Comparison of ENCODE assay signal across 12 mouse cellular contexts in the genomic region with DNA sequence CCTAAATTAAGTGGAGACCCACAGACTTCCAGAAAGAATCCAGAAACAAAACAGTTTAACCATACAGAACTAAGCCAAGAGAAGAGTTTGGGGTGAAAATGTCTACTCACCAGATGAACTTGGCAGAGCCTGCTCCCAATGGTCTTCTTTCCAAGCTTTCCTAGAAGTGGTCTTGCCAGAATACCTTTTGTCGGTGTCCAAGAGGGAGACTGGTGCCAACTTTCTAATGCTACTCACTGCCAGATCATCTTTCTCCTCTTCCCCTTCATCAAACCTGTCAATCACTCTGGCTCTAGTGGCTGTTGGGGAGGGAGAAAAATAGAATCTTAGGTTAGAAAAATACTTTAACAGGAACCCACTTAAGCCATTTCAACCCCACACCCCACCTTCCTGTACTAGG. TPM values are rescaled to one million over a fixed set of nuclear protein-coding genes. Genes with fewer than 3 reads are reported as not detected.
DNase-seq lines count a peak whose midpoint lies in the region; ATAC-seq and TF ChIP-seq lines count a peak whose summit lies in the region.
"Had no signal": no experiment of that assay in that cellular context is flagged by ENCODE, and none has a peak within 500 bp of the region (broad histone marks: within the 10 kb centered on the region; RNA-seq: fewer than 3 reads in every experiment).

No protein-coding gene starts in this region.

- H3K4me2 ChIP-seq in hindbrain, embryonic 12.5 days (replicated peaks) = peak overlapping the region; percentile 79
- peak overlapping the region; percentile 98; the same call in 1 of the 2 replicates for H3K4me2 ChIP-seq in liver, embryonic 16.5 days (ENCODE audit: low read depth, low read length)

- no peak overlapping the region for H3K27ac ChIP-seq in heart, embryonic 10.5 days
- no peak overlapping the region for H3K27ac ChIP-seq in hindbrain, embryonic 12.5 days
- no peak overlapping the region for H3K27ac ChIP-seq in liver, embryonic 16.5 days (ENCODE audit: low read length)

- 88% methylated on average over 1 of the region's 1 CpGs for WGBS in heart, embryonic 10.5 days
- 89% methylated on average over 1 of the region's 1 CpGs for WGBS in hindbrain, embryonic 12.5 days
- WGBS in liver, embryonic 16.5 days (ENCODE audit: insufficient replicate concordance) = 83% methylated on average over 1 of the region's 1 CpGs

- ATAC-seq in hindbrain, embryonic 12.5 days (ENCODE audit: low FRiP score) = no peak
- ATAC-seq in liver, embryonic 16.5 days (ENCODE audit: low read depth) = no peak
- ATAC-seq: CD4-positive, CD25-positive, alpha-beta regulatory T cell, adult 4 months had no signal

- intact Hi-C loops in heart, postnatal 36 days (cut with DNase I) = loop anchor here (5.0 kb wide), 1 partner anchor 305 kb away; a partner anchor contains a TSS
- intact Hi-C loops in left cerebral cortex, postnatal 25 days (cut with DNase I) = loop anchor here (5.0 kb wide), 2 partner anchors 190 to 280 kb away; no protein-coding TSS in a partner anchor

- peaks cover 16% of the 10 kb centered on the region for H3K4me1 ChIP-seq in heart, embryonic 10.5 days
- peaks cover 19% of the 10 kb centered on the region for H3K4me1 ChIP-seq in E14TG2a.4 (replicated peaks; ENCODE audit: low read depth, low read length)
- peaks cover 15% of the 10 kb centered on the region for H3K4me1 ChIP-seq in hindbrain, embryonic 12.5 days
- H3K4me1 ChIP-seq in liver, embryonic 16.5 days (ENCODE audit: control insufficient read depth, low read depth, low read length) = peaks cover 8% of the 10 kb centered on the region; the same call in 1 of the 2 replicates

- DNase-seq in heart, embryonic 10.5 days (ENCODE audit: low spot score) = no peak
- no peak for DNase-seq in heart, postnatal 36 days
- no peak for DNase-seq in left cerebral cortex, postnatal 25 days (ENCODE audit: low spot score in 2 of 2)
- no peak for DNase-seq in thymus, postnatal 36 days
- DNase-seq in spleen, adult 18-20 months = no peak
- DNase-seq: adrenal gland, postnatal 14 days; embryo, embryonic 11 days; kidney, adult 18-20 months had no signal

- H3K27me3 ChIP-seq in heart, embryonic 10.5 days (ENCODE audit: insufficient read depth, poor library complexity, severe bottlenecking) = peaks cover 30% of the 10 kb centered on the region
- H3K27me3 ChIP-seq in E14TG2a.4 (ENCODE audit: insufficient read depth, low read length) = peaks cover 31% of the 10 kb centered on the region
- H3K27me3 ChIP-seq in hindbrain, embryonic 12.5 days = peaks cover 21% of the 10 kb centered on the region
- H3K27me3 ChIP-seq in liver, embryonic 16.5 days (ENCODE audit: control insufficient read depth, insufficient read depth, low read depth, low read length) = peaks cover 29% of the 10 kb centered on the region

- H3K4me3 ChIP-seq in heart, embryonic 10.5 days = peak overlapping the region; percentile 73; the same call in 1 of the 2 replicates
- H3K4me3 ChIP-seq in E14TG2a.4 (replicated peaks; ENCODE audit: low read length) = peak overlapping the region; percentile 90
- H3K4me3 ChIP-seq in hindbrain, embryonic 12.5 days = no peak overlapping the region
- H3K4me3 ChIP-seq in liver, embryonic 16.5 days (ENCODE audit: low read depth, low read length) = no peak overlapping the region; the same call in 1 of the 2 replicates

- TF ChIP-seq CTCF in E14TG2a.4 (conservative IDR thresholded peaks at IDR 0.05; ENCODE audit: low read length) = no peak

- H3K9me3 ChIP-seq in heart, embryonic 10.5 days = no peaks in the 10 kb centered on the region
- H3K9me3 ChIP-seq in E14TG2a.4 (ENCODE audit: low read length) = no peaks in the 10 kb centered on the region; the same call in 1 of the 2 replicates
- no peaks in the 10 kb centered on the region for H3K9me3 ChIP-seq in hindbrain, embryonic 12.5 days (replicated peaks)
- H3K9me3 ChIP-seq in liver, embryonic 16.5 days (replicated peaks; ENCODE audit: control insufficient read depth, low read length) = no peaks in the 10 kb centered on the region

- H3K9ac ChIP-seq in hindbrain, embryonic 12.5 days = no peak overlapping the region; the same call in 1 of the 2 replicates
- H3K9ac ChIP-seq in liver, embryonic 16.5 days (ENCODE audit: low read depth, low read length) = no peak overlapping the region

- peaks cover 30% of the 10 kb centered on the region for H3K36me3 ChIP-seq in heart, embryonic 10.5 days
- H3K36me3 ChIP-seq in E14TG2a.4 (ENCODE audit: insufficient read depth, low read length) = peaks cover 46% of the 10 kb centered on the region
- peaks cover 18% of the 10 kb centered on the region for H3K36me3 ChIP-seq in hindbrain, embryonic 12.5 days
- H3K36me3 ChIP-seq in liver, embryonic 16.5 days (ENCODE audit: control insufficient read depth, insufficient read depth) = peaks cover 3% of the 10 kb centered on the region; the same call in 1 of the 2 replicates

RNA-seq across cellular contexts. Expression of a gene that starts 1.3 kb away (rescaled TPM):
- polyA plus RNA-seq in heart, embryonic 10.5 days (2016; fragmentation: Nextera tagmentation; extraction: Ambion mirVana) = 33.3 and 45.3 TPM in 2 replicates
- total RNA-seq in heart, postnatal 36 days (2021) = 10 to 100 TPM; 13.3 to 14.9 TPM
- 53.2 and 55.6 TPM in 2 replicates for polyA plus RNA-seq in hindbrain, embryonic 12.5 days (2016; fragmentation: Nextera tagmentation; extraction: Ambion mirVana)
- polyA plus RNA-seq in liver, embryonic 16.5 days (2015; fragmentation: Nextera tagmentation; extraction: Ambion mirVana) = 23.3 and 25.8 TPM in 2 replicates
- total RNA-seq in left cerebral cortex, postnatal 25 days (2021) = 10 to 100 TPM; 17.7 to 22.5 TPM

RNA-seq across cellular contexts. Expression of a gene that starts 13.3 kb away (rescaled TPM):
- 0.09 TPM in 1 of 2 replicates, not detected in the other for polyA plus RNA-seq in heart, embryonic 10.5 days (2016; fragmentation: Nextera tagmentation; extraction: Ambion mirVana)
- not detected for total RNA-seq in heart, postnatal 36 days (2021)
- polyA plus RNA-seq in hindbrain, embryonic 12.5 days (2016; fragmentation: Nextera tagmentation; extraction: Ambion mirVana) = 65.0 and 68.8 TPM in 2 replicates
- polyA plus RNA-seq in liver, embryonic 16.5 days (2015; fragmentation: Nextera tagmentation; extraction: Ambion mirVana) = 0.05 and 0.12 TPM in 2 replicates
- total RNA-seq in left cerebral cortex, postnatal 25 days (2021) = under 1 TPM in 1 of 2 experiments, not detected in 1; 0.18 TPM
- total RNA-seq: adrenal gland, postnatal 14 days had no signal
- polyA plus RNA-seq: CD4-positive, CD25-positive, alpha-beta regulatory T cell, adult 4 months had no signal

Comparison
In these comparisons a context has a peak if more than half of its experiments do, and no peak if none do; other contexts are left out.
1. H3K4me3 ChIP-seq: peak in heart, embryonic 10.5 days (single experiment) and E14TG2a.4 (single experiment); none in hindbrain, embryonic 12.5 days (single experiment) and liver, embryonic 16.5 days (single experiment).
2. RNA of a gene that starts 13.3 kb away (polyA plus RNA-seq): 65.0 to 68.8 TPM in hindbrain, embryonic 12.5 days; 0.09 TPM in heart, embryonic 10.5 days and 0.05 to 0.12 TPM in liver, embryonic 16.5 days; every median in the first group is over 10 times any median in the second.